Comparison of ENCODE assay signal across 21 mouse cellular contexts in the genomic region with DNA sequence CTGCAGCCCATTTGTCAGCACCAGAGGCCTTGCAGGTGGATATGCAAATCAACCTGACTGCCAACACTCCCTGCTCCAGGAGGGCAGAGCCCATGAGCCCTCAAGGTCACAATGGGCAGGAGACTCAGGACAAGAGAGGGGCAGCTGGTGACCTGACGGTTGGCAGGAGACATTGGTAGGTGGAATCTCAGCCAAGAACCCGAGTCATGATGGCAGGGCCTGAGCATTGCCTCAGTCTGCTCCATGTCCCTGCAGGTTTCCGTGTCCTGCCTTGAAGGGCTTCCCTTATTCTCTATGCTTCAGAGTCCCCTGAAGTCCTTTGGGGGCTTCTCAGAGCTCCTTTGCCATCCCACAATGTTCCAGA. TPM values are rescaled to one million over a fixed set of nuclear protein-coding genes. Genes with fewer than 3 reads are reported as not detected.
DNase-seq lines count a peak whose midpoint lies in the region; ATAC-seq and TF ChIP-seq lines count a peak whose summit lies in the region.
"Had no signal": no experiment of that assay in that cellular context is flagged by ENCODE, and none has a peak within 500 bp of the region (broad histone marks: within the 10 kb centered on the region; RNA-seq: fewer than 3 reads in every experiment).

No protein-coding gene starts in this region.

- WGBS in heart, embryonic 13.5 days = 66% methylated on average over 3 of the region's 3 CpGs
- WGBS in embryonic facial prominence, embryonic 10.5 days = 90% methylated on average over 3 of the region's 3 CpGs
- WGBS in midbrain, postnatal 0 days = 78% methylated on average over 3 of the region's 3 CpGs

- peaks cover 47% of the 10 kb centered on the region for H3K4me1 ChIP-seq in heart, embryonic 13.5 days
- H3K4me1 ChIP-seq in G1E (ENCODE audit: insufficient read depth, low read depth, low read length) = no peaks in the 10 kb centered on the region
- H3K4me1 ChIP-seq in embryonic facial prominence, embryonic 10.5 days = peaks cover 51% of the 10 kb centered on the region
- H3K4me1 ChIP-seq in midbrain, postnatal 0 days (ENCODE audit: insufficient read depth, low read length) = no peaks in the 10 kb centered on the region
- H3K4me1 ChIP-seq: liver, embryonic 15.5 days; stomach, embryonic 15.5 days had no signal

- no peaks in the 10 kb centered on the region for H3K36me3 ChIP-seq in heart, embryonic 13.5 days
- H3K36me3 ChIP-seq in G1E (replicated peaks) = no peaks in the 10 kb centered on the region
- H3K36me3 ChIP-seq in embryonic facial prominence, embryonic 10.5 days (replicated peaks) = no peaks in the 10 kb centered on the region
- no peaks in the 10 kb centered on the region for H3K36me3 ChIP-seq in midbrain, postnatal 0 days (ENCODE audit: insufficient read depth, low read length)
- H3K36me3 ChIP-seq: liver, embryonic 15.5 days; neural tube, embryonic 15.5 days; stomach, embryonic 15.5 days had no signal

- H3K27ac ChIP-seq in heart, embryonic 13.5 days (replicated peaks) = peak overlapping the region; percentile 57; the same call in 1 of the 2 replicates
- peak overlapping the region; percentile 27 for H3K27ac ChIP-seq in embryonic facial prominence, embryonic 10.5 days (replicated peaks)
- no peak overlapping the region for H3K27ac ChIP-seq in midbrain, postnatal 0 days (ENCODE audit: low read depth, low read length)
- H3K27ac ChIP-seq: gastrocnemius, adult 2 months; liver, embryonic 15.5 days; neural tube, embryonic 15.5 days; stomach, embryonic 15.5 days had no signal

- H3K9ac ChIP-seq in heart, embryonic 13.5 days = no peak overlapping the region
- H3K9ac ChIP-seq in midbrain, postnatal 0 days (replicated peaks; ENCODE audit: low read length, poor library complexity, severe bottlenecking) = no peak overlapping the region
- H3K9ac ChIP-seq: forebrain, postnatal 0 days; liver, embryonic 15.5 days; neural tube, embryonic 15.5 days; stomach, embryonic 15.5 days had no signal

- no peak overlapping the region for H3K4me3 ChIP-seq in heart, embryonic 13.5 days
- H3K4me3 ChIP-seq in G1E (ENCODE audit: low read depth, low read length) = peak overlapping the region; percentile 34; the same call in 1 of the 2 replicates
- H3K4me3 ChIP-seq in embryonic facial prominence, embryonic 10.5 days = no peak overlapping the region
- H3K4me3 ChIP-seq in midbrain, postnatal 0 days (ENCODE audit: low read depth, low read length) = no peak overlapping the region
- H3K4me3 ChIP-seq: erythroblast, embryonic 14.5 days; gastrocnemius, adult 2 months; liver, embryonic 15.5 days; neural tube, embryonic 15.5 days; stomach, embryonic 15.5 days had no signal

- no peak overlapping the region for H3K4me2 ChIP-seq in heart, embryonic 13.5 days
- no peak overlapping the region for H3K4me2 ChIP-seq in midbrain, postnatal 0 days (ENCODE audit: low read depth, low read length, poor library complexity, severe bottlenecking)
- H3K4me2 ChIP-seq: liver, embryonic 15.5 days; neural tube, embryonic 15.5 days; stomach, embryonic 15.5 days had no signal

- intact Hi-C loops in gastrocnemius, postnatal 36 days (cut with DNase I) = no loop called here

- H3K27me3 ChIP-seq in heart, embryonic 13.5 days (replicated peaks) = 0 out of 2 replicates have a peak, but pooled peaks cover under 1% of the 10 kb centered on the region
- no peaks in the 10 kb centered on the region for H3K27me3 ChIP-seq in G1E (ENCODE audit: insufficient read depth, low read length)
- H3K27me3 ChIP-seq in embryonic facial prominence, embryonic 10.5 days (replicated peaks; ENCODE audit: low read depth, poor library complexity, severe bottlenecking) = peaks cover 6% of the 10 kb centered on the region
- no peaks in the 10 kb centered on the region for H3K27me3 ChIP-seq in midbrain, postnatal 0 days (ENCODE audit: insufficient read depth, low read length)
- H3K27me3 ChIP-seq: liver, embryonic 15.5 days; stomach, embryonic 15.5 days had no signal

- no peak for ATAC-seq in heart, embryonic 13.5 days (ENCODE audit: extremely low read depth, insufficient number of reproducible peaks, low FRiP score, low TSS enrichment)
- ATAC-seq in G1E (ENCODE audit: extremely low read depth, insufficient number of reproducible peaks, low FRiP score, poor library complexity, severe bottlenecking) = no peak
- ATAC-seq in midbrain, postnatal 0 days (ENCODE audit: low FRiP score) = no peak
- ATAC-seq: activated CD4-positive, CD25-positive, alpha-beta regulatory T cell, adult 4 months; CD4-positive, CD25-positive, alpha-beta regulatory T cell, adult 4 months; intestine, postnatal 0 days had no signal

- TF ChIP-seq CTCF in G1E (IDR thresholded peaks at IDR 0.05; ENCODE audit: low read depth, low read length) = no peak
- TF ChIP-seq CTCF in midbrain, postnatal 0 days (IDR thresholded peaks at IDR 0.05) = no peak

- no peaks in the 10 kb centered on the region; the same call in 1 of the 2 replicates for H3K9me3 ChIP-seq in heart, embryonic 13.5 days
- peaks cover 82% of the 10 kb centered on the region for H3K9me3 ChIP-seq in G1E (replicated peaks)
- no peaks in the 10 kb centered on the region for H3K9me3 ChIP-seq in embryonic facial prominence, embryonic 10.5 days
- no peaks in the 10 kb centered on the region for H3K9me3 ChIP-seq in midbrain, postnatal 0 days (ENCODE audit: low read length)
- H3K9me3 ChIP-seq: liver, embryonic 15.5 days; neural tube, embryonic 15.5 days; stomach, embryonic 15.5 days had no signal

- no peak for DNase-seq in heart, adult 9 months (ENCODE audit: low spot score in 2 of 2)
- DNase-seq in G1E (ENCODE audit: low spot score) (no peak), MN1 (ENCODE audit: low spot score) (peak; percentile 22)
- no peak for DNase-seq in embryonic facial prominence, embryonic 10.5 days (ENCODE audit: low spot score)
- DNase-seq in gastrocnemius, postnatal 36 days = no peak
- no peak for DNase-seq in spleen, postnatal 10 days (ENCODE audit: low spot score in 2 of 2)
- no peak for DNase-seq in midbrain, postnatal 0 days (ENCODE audit: low spot score)
- DNase-seq: adrenal gland, postnatal 36 days; gastrocnemius, adult 2 months; kidney, postnatal 14 days; lung, postnatal 14 days; thymus, postnatal 25 days had no signal

RNA-seq across cellular contexts. Expression of a gene that starts 51.7 kb away (rescaled TPM):
- 87.6 and 91.3 TPM in 2 replicates for polyA plus RNA-seq in heart, embryonic 13.5 days (2015; fragmentation: Nextera tagmentation; extraction: Ambion mirVana)
- total RNA-seq in G1E (2014; fragmentation: Nextera tagmentation) (not detected in 2 replicates), G1E (2017) (0.06 and 0.16 TPM in 2 replicates)
- not detected in 2 replicates for polyA plus RNA-seq in G1E (2012)
- polyA plus RNA-seq in embryonic facial prominence, embryonic 10.5 days (2016; fragmentation: Nextera tagmentation; extraction: Ambion mirVana) = 115 and 131 TPM in 2 replicates
- total RNA-seq in gastrocnemius, postnatal 36 days (2021) = 10 to 100 TPM in 1 of 2 experiments, 1 to 10 TPM in 1; 7.9 to 10.5 TPM
- 127 and 131 TPM in 2 replicates for total RNA-seq in midbrain, postnatal 0 days (2014; rRNA removed)
- polyA plus RNA-seq in midbrain, postnatal 0 days (2015; fragmentation: Nextera tagmentation; extraction: Ambion mirVana) = 95.8 and 99.6 TPM in 2 replicates

Comparison
In these comparisons a context has a peak if more than half of its experiments do, and no peak if none do; other contexts are left out.
1. RNA of a gene that starts 51.7 kb away (polyA plus RNA-seq): 115 to 131 TPM in embryonic facial prominence, embryonic 10.5 days, 95.8 to 99.6 TPM in midbrain, postnatal 0 days and 87.6 to 91.3 TPM in heart, embryonic 13.5 days; not detected in G1E; every median in the first group is over 10 times any median in the second.